Mouse (Mus musculus): ENCODE data around the gene Ccdc124.

Gene Ccdc124

GRCm38 (mm10) chr8:70868559-70869198 is 5.1 kb downstream of the Ccdc124 start:
- DNase-seq: peak; percentile 79

- DNase-seq: no peak
Observed at GRCm38 (mm10) chr8:70866566-70866965, 7.2 kb downstream of the Ccdc124 start.

- no peak for DNase-seq
Observed at GRCm38 (mm10) chr8:70866001-70866520, 7.7 kb downstream of the Ccdc124 start.

GRCm38 (mm10) chr8:70865350-70866000 is 8.3 kb downstream of the Ccdc124 start:
- peak; percentile 100 for DNase-seq

GRCm38 (mm10) chr8:70864712-70865221 is 9.0 kb downstream of the Ccdc124 start:
- DNase-seq: no peak

GRCm38 (mm10) chr8:70863956-70864711 is 9.6 kb downstream of the Ccdc124 start:
- no peak for DNase-seq

- DNase-seq: no peak
Observed at GRCm38 (mm10) chr8:70862824-70863641, 10.7 kb downstream of the Ccdc124 start, which contains the start of gene Kcnn1. Kcnn1 (minus strand) TSS chr8:70863258.

DNA sequence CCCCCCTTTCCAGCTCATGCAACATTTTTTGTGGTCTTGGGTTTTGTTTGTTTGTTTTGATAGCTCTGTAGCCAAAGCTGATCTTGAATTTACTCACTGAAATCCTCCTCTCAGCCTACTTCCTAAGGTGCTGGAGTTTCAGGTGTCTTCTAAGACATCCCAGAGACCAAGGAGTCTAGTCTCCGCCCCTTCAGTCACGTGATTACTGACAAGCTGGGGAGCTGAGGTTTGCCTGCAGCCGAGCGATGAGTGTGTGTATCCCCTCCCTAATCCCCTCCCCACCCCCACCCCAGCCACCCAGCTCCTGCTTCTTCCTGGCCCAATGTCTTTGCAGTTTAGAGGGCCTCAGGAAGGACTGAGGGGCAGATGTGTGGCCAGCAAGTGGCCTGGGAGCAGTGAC is 16.2 kb downstream of the Ccdc124 start:
- no peak for DNase-seq

DNA sequence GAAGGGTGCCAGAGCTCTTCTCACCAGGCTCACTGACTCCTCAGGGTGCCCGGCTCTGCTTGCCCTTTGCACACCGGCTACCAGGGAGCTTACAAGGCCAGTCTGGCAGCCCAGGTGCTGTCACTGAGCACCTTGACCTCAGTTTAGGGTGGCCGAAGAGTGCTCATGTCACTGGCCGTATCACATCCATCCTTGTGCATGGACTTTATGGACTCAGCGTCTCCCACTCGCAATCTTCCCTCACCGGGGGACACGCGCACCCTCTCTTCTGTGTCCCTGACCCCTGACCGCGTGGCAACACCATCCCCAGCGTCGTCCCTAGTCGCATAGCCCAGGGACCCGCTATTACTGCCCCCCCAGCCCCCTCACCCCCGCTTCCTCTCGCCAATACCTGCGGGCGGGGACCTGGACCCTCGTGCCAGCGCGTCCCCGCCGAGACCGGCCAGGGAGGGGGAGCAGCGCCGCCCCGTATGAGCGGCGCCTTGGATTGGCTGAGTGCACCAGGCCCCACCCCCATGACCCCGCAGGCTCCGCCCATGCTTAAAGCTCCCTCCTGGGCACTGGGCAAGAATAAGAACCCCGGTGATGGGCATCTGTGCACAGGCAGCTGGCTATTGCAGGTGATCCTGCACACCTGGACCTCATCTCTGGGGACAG is 17.1 kb downstream of the Ccdc124 start:
- peak; percentile 82 for DNase-seq

DNA sequence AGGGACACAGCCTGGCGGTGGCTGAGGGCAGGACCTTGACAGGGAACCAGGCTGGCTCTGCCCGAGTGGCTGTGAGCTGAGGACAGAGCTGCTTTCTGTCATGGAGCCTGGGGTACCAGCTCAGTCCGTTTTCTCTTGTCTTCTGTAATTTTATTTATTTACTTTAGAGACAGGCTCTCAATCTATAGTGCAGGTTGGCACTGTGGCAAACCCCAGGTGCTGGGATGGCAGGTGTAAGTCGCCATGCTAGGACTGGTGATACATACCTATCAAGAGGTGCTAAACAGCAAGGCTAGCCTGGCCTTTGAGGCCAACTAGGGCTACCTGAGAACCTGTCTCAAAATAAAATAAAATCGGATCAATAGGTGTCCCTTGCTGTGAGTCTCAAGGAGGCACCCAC is 17.7 kb downstream of the Ccdc124 start:
- DNase-seq: no peak

- no peak for DNase-seq
Observed at GRCm38 (mm10) chr8:70853863-70854262, 19.9 kb downstream of the Ccdc124 start.

DNA sequence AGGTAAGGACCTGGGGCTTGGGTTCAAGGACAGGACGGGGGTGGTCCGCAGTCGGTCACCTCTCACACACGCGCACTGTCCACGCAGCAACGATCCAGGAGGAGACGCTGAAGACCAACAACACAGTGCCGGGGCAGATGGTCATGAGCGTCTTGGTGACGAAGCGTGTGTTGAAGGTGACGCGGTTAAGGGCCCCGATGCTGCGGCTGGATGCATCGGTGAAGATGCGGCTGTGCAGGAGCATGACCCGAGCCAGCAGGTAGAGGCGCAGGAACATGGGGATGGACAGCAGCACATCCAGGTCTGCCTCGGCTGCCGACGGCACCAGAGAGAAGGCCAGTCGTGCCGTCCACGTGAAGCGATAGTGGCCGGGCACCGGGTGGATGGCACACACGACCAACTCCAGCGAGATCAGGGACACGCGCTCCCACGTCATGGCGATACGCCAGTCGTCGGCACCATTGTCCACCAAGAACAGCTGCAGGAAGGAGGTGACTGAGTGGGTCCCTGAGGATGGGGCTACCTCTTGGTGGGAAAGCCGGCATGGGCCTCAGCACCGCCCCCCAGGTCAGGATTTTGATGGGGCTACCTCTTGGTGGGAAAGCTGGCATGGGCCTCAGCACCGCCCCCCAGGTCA is 21.0 kb downstream of the Ccdc124 start:
- no peak for DNase-seq

DNA sequence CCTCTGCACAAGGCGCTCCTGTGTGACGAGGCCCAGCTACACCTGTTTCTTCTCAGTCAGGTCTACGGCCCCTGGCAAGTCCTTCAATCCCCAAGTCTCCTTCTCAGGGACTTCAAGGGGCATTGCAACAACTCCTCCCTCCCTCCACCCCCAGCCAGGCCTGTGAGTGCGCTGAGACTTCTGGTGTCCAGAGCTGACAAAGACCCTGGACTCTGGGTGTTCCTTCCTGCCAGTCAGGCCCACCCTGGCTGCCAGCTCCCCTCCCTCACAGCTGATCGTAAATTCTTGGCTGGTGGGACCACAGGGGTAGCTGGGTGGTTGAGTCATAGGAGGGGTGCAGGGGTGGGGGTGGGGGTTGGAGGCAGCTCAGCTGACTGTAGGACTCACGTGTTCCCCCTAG is 21.9 kb downstream of the Ccdc124 start:
- no peak for DNase-seq

DNA sequence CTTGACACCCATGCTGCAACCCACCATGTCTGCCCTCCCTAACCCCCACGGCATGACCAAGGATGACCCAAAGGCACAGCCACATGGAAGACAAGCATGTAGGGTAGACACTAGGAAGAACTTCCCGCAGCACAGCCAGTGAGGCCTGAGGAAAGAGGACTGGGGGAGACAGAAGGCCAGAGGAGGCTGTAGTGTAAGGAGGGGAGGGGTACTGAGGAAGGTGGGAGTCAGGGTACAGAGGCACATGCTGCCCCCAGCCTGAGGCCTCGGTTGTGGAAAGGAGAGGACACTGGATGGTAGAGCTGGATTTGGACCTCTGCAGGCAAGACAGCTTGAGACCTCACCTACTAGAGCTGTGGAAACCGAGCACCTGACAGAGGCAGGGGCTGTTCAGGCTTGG is 22.8 kb downstream of the Ccdc124 start:
- DNase-seq: no peak

GRCm38 (mm10) chr8:70850132-70850845 is 23.4 kb downstream of the Ccdc124 start:
- no peak for DNase-seq

- no peak for DNase-seq
Observed at GRCm38 (mm10) chr8:70849333-70849990, 24.3 kb downstream of the Ccdc124 start.

GRCm38 (mm10) chr8:70846371-70847154 is 27.2 kb downstream of the Ccdc124 start:
- no peak for DNase-seq

DNA sequence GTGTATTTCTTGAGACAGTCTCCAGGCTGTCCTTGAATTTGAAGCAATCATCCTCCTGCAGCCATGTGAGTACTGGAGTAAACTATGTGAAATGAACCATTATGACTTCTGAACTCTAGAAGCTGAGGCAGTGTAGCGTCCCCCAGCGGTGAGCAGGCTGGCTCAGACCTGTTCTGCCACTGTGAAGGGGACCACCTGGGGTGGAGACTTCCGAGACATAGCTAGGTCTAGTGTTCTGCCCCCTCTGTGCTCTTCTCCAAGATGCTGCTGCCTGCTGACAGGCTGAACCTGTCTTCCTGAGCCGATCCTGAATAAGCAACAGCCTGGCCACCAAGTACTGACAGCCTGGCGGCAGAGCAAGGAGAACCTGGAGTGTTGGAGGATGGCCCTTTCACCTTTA is 28.6 kb downstream of the Ccdc124 start:
- DNase-seq: no peak

GRCm38 (mm10) chr8:70844523-70844922 is 29.2 kb downstream of the Ccdc124 start:
- DNase-seq: peak; percentile 93

Measured in kidney, adult 9 months (tissue).